ENCODE assay signal across 7 mouse cellular contexts in genomic region chr2:61814548-61815473, GRCm38 (mm10). TPM values are rescaled to one million over a fixed set of nuclear protein-coding genes. Genes with fewer than 3 reads are reported as not detected.
A peak's percentile ranks its signal among the peaks of the same experiment; 100 is the strongest.
DNase-seq lines count a peak whose midpoint lies in the region; ATAC-seq and TF ChIP-seq lines count a peak whose summit lies in the region.

No protein-coding gene starts in this region.

- H3K9ac ChIP-seq in forebrain, embryonic 14.5 days (ENCODE audit: low read length): peak overlapping the region; percentile 78
- peak overlapping the region; percentile 70 for H3K9ac ChIP-seq in kidney, embryonic 16.5 days (replicated peaks; ENCODE audit: low read length)
- peak overlapping the region; percentile 62 for H3K9ac ChIP-seq in midbrain, embryonic 14.5 days (replicated peaks; ENCODE audit: low read length)

- H3K27me3 ChIP-seq in forebrain, embryonic 14.5 days (replicated peaks; ENCODE audit: control insufficient read depth, insufficient read depth, low read length): peaks cover 28% of the 10 kb centered on the region
- H3K27me3 ChIP-seq in kidney, embryonic 16.5 days (ENCODE audit: insufficient read depth, low read length): peaks cover 74% of the 10 kb centered on the region
- peaks cover 60% of the 10 kb centered on the region for H3K27me3 ChIP-seq in midbrain, embryonic 14.5 days (ENCODE audit: control insufficient read depth, insufficient read depth, low read length)

- H3K4me2 ChIP-seq in forebrain, embryonic 14.5 days (ENCODE audit: low read length): peak overlapping the region; percentile 90
- peak overlapping the region; percentile 75 for H3K4me2 ChIP-seq in kidney, embryonic 16.5 days (replicated peaks; ENCODE audit: low read depth, low read length)
- peak overlapping the region; percentile 85 for H3K4me2 ChIP-seq in midbrain, embryonic 14.5 days (ENCODE audit: low read length)

- 2% methylated on average over 41 of the region's 50 CpGs for WGBS in forebrain, embryonic 14.5 days
- 4% methylated on average over 34 of the region's 50 CpGs for WGBS in kidney, embryonic 16.5 days
- 1% methylated on average over 43 of the region's 50 CpGs for WGBS in midbrain, embryonic 14.5 days

- peak; percentile 75 for ATAC-seq in forebrain, embryonic 14.5 days
- ATAC-seq in kidney, embryonic 16.5 days (ENCODE audit: low FRiP score, low TSS enrichment): peak; percentile 81
- ATAC-seq in midbrain, embryonic 14.5 days (ENCODE audit: low FRiP score, low TSS enrichment): peak; percentile 82

- no peaks in the 10 kb centered on the region for H3K9me3 ChIP-seq in forebrain, embryonic 14.5 days (replicated peaks; ENCODE audit: control insufficient read depth, low read length)
- H3K9me3 ChIP-seq in kidney, embryonic 16.5 days (ENCODE audit: low read length): no peaks in the 10 kb centered on the region
- H3K9me3 ChIP-seq in midbrain, embryonic 14.5 days (ENCODE audit: control insufficient read depth, low read length): no peaks in the 10 kb centered on the region

- H3K4me3 ChIP-seq in left cerebral cortex, adult 2 months: peak overlapping the region; percentile 34
- H3K4me3 ChIP-seq in forebrain, embryonic 14.5 days (ENCODE audit: low read depth, low read length): peak overlapping the region; percentile 51
- H3K4me3 ChIP-seq in kidney, embryonic 16.5 days (ENCODE audit: low read length): peak overlapping the region; percentile 48
- H3K4me3 ChIP-seq in midbrain, embryonic 14.5 days (replicated peaks; ENCODE audit: low read depth, low read length): peak overlapping the region; percentile 42

- peaks cover 9% of the 10 kb centered on the region for H3K4me1 ChIP-seq in forebrain, embryonic 14.5 days (ENCODE audit: control insufficient read depth, insufficient read depth, low read length)
- H3K4me1 ChIP-seq in kidney, embryonic 16.5 days (ENCODE audit: insufficient read depth, low read length): peaks cover 17% of the 10 kb centered on the region
- 0 out of 2 replicates have a peak, but pooled peaks cover 16% of the 10 kb centered on the region for H3K4me1 ChIP-seq in midbrain, embryonic 14.5 days (ENCODE audit: control insufficient read depth, insufficient read depth, low read length)

- peak overlapping the region; percentile 87 for H3K27ac ChIP-seq in left cerebral cortex, adult 2 months
- peak overlapping the region; percentile 95 for H3K27ac ChIP-seq in forebrain, embryonic 14.5 days (ENCODE audit: low read depth, low read length)
- H3K27ac ChIP-seq in kidney, embryonic 16.5 days (ENCODE audit: low read length): no peak overlapping the region
- H3K27ac ChIP-seq in midbrain, embryonic 14.5 days (replicated peaks; ENCODE audit: low read depth, low read length): peak overlapping the region; percentile 81

- H3K36me3 ChIP-seq in forebrain, embryonic 14.5 days (ENCODE audit: control insufficient read depth, insufficient read depth, low read length): 0 out of 2 replicates have a peak, but pooled peaks cover 10% of the 10 kb centered on the region
- H3K36me3 ChIP-seq in kidney, embryonic 16.5 days (ENCODE audit: insufficient read depth, low read length): no peaks in the 10 kb centered on the region
- no peaks in the 10 kb centered on the region for H3K36me3 ChIP-seq in midbrain, embryonic 14.5 days (ENCODE audit: control insufficient read depth, insufficient read depth, low read length)

- DNase-seq in left cerebral cortex, adult 2 months (ENCODE audit: extremely low spot score in 1 of 2, low spot score in 2 of 2): peak; percentile 35 to 57
- DNase-seq in left cerebral cortex, adult 11 months (ENCODE audit: low spot score): no peak
- peak; percentile 18 for DNase-seq in cerebellum, adult 9-11 months
- peak; percentile 85 for DNase-seq in forebrain, embryonic 14.5 days (ENCODE audit: low spot score)
- peak; percentile 82 for DNase-seq in midbrain, embryonic 14.5 days
- DNase-seq in testis, postnatal 14 days (ENCODE audit: low spot score): peak; percentile 78

- intact Hi-C loops in left cerebral cortex, adult 2 months (cut with DNase I): loop anchor here (2.0 to 5.0 kb wide), 3 partner anchors 642 to 814 kb away; no protein-coding TSS in a partner anchor

- peak; percentile 59 for TF ChIP-seq CTCF in left cerebral cortex, adult 2 months (IDR thresholded peaks at IDR 0.05)

RNA-seq across cellular contexts. Expression of gene Tbr1, which starts 12.1 kb away (rescaled TPM):
- total RNA-seq in left cerebral cortex, adult 2 months (2021): 100 to 1,000 TPM; 116 to 131 TPM
- 46.3 and 47.2 TPM in 2 replicates for polyA plus RNA-seq in forebrain, embryonic 14.5 days (2014; fragmentation: Nextera tagmentation; extraction: Ambion mirVana)
- polyA plus RNA-seq in kidney, embryonic 16.5 days (2015; fragmentation: Nextera tagmentation; extraction: Ambion mirVana): 0.18 TPM in 1 of 2 replicates, not detected in the other
- 1.1 TPM in 2 replicates for polyA plus RNA-seq in midbrain, embryonic 14.5 days (2014; fragmentation: Nextera tagmentation; extraction: Ambion mirVana)

Comparison
In these comparisons a context has a peak if more than half of its experiments do, and no peak if none do; other contexts are left out.
1. RNA of gene Tbr1, which starts 12.1 kb away (polyA plus RNA-seq): 46.3 to 47.2 TPM in forebrain, embryonic 14.5 days; 1.1 TPM in midbrain, embryonic 14.5 days and 0.18 TPM in kidney, embryonic 16.5 days; every median in the first group is over 10 times any median in the second.
2. Peak in every context shown above with its lines, with median percentiles within 50 percentile points of each other: H3K4me3 ChIP-seq, ATAC-seq, H3K4me2 ChIP-seq and H3K9ac ChIP-seq.